Mouse (Mus musculus) lung, embryonic 15.5 days (tissue): ENCODE results near the gene Gm6526. TPM values are rescaled to one million over a fixed set of nuclear protein-coding genes. Genes with fewer than 3 reads are reported as not detected.
"Not testable (repeated sequence)": the region's sequence is repeated elsewhere in the genome, so short reads cannot be mapped to it uniquely, and the experiment has no call there.

ENCODE experiments used
- ATAC-seq: fragments of 200-750 bp; cut with Nextera tagmentation; 2 replicates; pipeline ENCODE4 v1.8.0; 2017; ENCODE audit warnings: moderate number of reproducible peaks, borderline replicate concordance; ENCODE audit not compliant: low FRiP score, low TSS enrichment; ENCODE audit errors: extremely low read depth
- H3K27ac ChIP-seq: fragments of 300-500 bp; sonication (generic); 2 replicates; pipeline ENCODE4 v1.5.1; 2015; ENCODE audit warnings: moderate library complexity, mild to moderate bottlenecking, inconsistent platforms
- H3K27me3 ChIP-seq: fragments of 300-500 bp; sonication (generic); 2 replicates; pipeline ENCODE4 v1.6.1; 2015; ENCODE audit warnings: inconsistent platforms
- H3K36me3 ChIP-seq: fragments of 300-500 bp; sonication (generic); 2 replicates; pipeline ENCODE4 v1.6.1; 2015; ENCODE audit warnings: inconsistent platforms
- H3K4me1 ChIP-seq: fragments of 300-500 bp; sonication (generic); 2 replicates; pipeline ENCODE4 v1.6.1; 2015; ENCODE audit warnings: inconsistent platforms
- H3K4me2 ChIP-seq: fragments of 300-500 bp; sonication (generic); 2 replicates; pipeline ENCODE4 v1.6.1; 2015; ENCODE audit warnings: inconsistent platforms, mild to moderate bottlenecking, moderate library complexity
- H3K4me3 ChIP-seq: fragments of 300-500 bp; sonication (generic); 2 replicates; pipeline ENCODE4 v1.5.1; 2015; ENCODE audit warnings: mild to moderate bottlenecking, inconsistent platforms
- H3K9ac ChIP-seq: fragments of 300-500 bp; sonication (generic); 2 replicates; pipeline ENCODE4 v1.6.1; 2015; ENCODE audit warnings: inconsistent platforms
- H3K9me3 ChIP-seq: fragments of 300-500 bp; sonication (generic); 2 replicates; pipeline ENCODE4 v1.6.1; 2016; ENCODE audit warnings: inconsistent platforms
- WGBS: fragments of 180-500 bp; shearing (Covaris S2); methylation state at CpG from one replicate; pipeline ENCODE4 v1.1.7; 2015; 5-methylcytosine and 5-hydroxymethylcytosine counted together
- polyA plus RNA-seq: library from polyadenylated mRNA; unstranded; fragments of >200 nt; fragmentation: Nextera tagmentation; extraction: Ambion mirVana; gene quantifications from 2 replicates; pipeline ENCODE4 v1.2.1, GENCODE M21; 2015

Gm6526 gene
- polyA plus RNA-seq, result not detected in 2 replicates

- H3K4me2 ChIP-seq, H3K4me3 ChIP-seq, H3K36me3 ChIP-seq, H3K27ac ChIP-seq, H3K9ac ChIP-seq, H3K9me3 ChIP-seq, H3K27me3 ChIP-seq, ATAC-seq, H3K4me1 ChIP-seq: not testable (repeated sequence)
- 83% methylated on average over 4 of the region's 4 CpGs for WGBS
Observed at GRCm38 (mm10) chr14:43747566-43747965, at the start of gene Gm6526. Gene Gm6526, plus strand, starts transcription at chr14:43747866.

GRCm38 (mm10) chr14:43727385-43727784 is 20.3 kb upstream of the Gm6526 start, which contains the start of gene Gm16506:
Gene Gm16506, minus strand, starts transcription at chr14:43727485.
- not testable (repeated sequence) for H3K9ac ChIP-seq, H3K9me3 ChIP-seq, H3K27me3 ChIP-seq, ATAC-seq, H3K4me1 ChIP-seq, H3K27ac ChIP-seq, H3K36me3 ChIP-seq, H3K4me2 ChIP-seq, H3K4me3 ChIP-seq
- 82% methylated on average over 3 of the region's 3 CpGs for WGBS

GRCm38 (mm10) chr14:43784645-43785044 is 37.0 kb downstream of the Gm6526 start, which contains the start of gene Gm8180:
Gene Gm8180, minus strand, starts transcription at chr14:43784745.
- not testable (repeated sequence) for H3K9ac ChIP-seq, H3K27me3 ChIP-seq, ATAC-seq, H3K4me3 ChIP-seq, H3K9me3 ChIP-seq, H3K36me3 ChIP-seq, H3K4me2 ChIP-seq, H3K27ac ChIP-seq, H3K4me1 ChIP-seq
- 83% methylated on average over 3 of the region's 3 CpGs for WGBS

DNA sequence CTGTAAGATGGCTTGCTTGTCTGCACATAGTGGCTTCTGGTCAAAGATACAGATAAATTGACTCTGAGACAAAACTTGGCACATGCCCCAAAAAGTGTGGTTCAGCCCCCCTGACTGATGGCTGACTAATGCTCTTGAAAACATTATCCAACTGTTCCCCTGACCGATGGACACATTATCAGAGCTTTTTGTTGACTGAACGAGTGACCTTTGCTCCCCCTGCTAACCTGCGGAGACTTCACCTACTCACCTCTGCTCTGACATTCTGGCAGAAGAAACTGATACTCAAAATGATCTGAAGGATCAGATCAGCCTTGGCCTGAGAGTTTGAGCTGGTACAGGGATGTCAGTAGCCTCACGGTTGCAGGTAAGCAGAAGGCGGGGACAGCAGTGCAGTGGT is 46.1 kb downstream of the Gm6526 start:
- H3K4me2 ChIP-seq, H3K9me3 ChIP-seq, H3K4me3 ChIP-seq, H3K9ac ChIP-seq, H3K36me3 ChIP-seq, ATAC-seq, H3K4me1 ChIP-seq, H3K27me3 ChIP-seq, H3K27ac ChIP-seq: not testable (repeated sequence)
- WGBS, result 27% methylated on average over 5 of the region's 5 CpGs

- WGBS, result 15% methylated on average over 14 of the region's 14 CpGs
- Histone ChIP-seq H3K27me3 (no peaks in the 10 kb centered on the region), H3K36me3 (no peaks in the 10 kb centered on the region), H3K9ac (no peak overlapping the region), H3K27ac (no peak overlapping the region), H3K4me2 (peak overlapping the region; percentile 31), H3K4me1 (no peaks in the 10 kb centered on the region), H3K9me3 (no peaks in the 10 kb centered on the region), H3K4me3 (peak overlapping the region; percentile 9; the same call in 1 of the 2 replicates)
- ATAC-seq, result no peak
Observed at GRCm38 (mm10) chr14:43796069-43796904, 48.6 kb downstream of the Gm6526 start.

DNA sequence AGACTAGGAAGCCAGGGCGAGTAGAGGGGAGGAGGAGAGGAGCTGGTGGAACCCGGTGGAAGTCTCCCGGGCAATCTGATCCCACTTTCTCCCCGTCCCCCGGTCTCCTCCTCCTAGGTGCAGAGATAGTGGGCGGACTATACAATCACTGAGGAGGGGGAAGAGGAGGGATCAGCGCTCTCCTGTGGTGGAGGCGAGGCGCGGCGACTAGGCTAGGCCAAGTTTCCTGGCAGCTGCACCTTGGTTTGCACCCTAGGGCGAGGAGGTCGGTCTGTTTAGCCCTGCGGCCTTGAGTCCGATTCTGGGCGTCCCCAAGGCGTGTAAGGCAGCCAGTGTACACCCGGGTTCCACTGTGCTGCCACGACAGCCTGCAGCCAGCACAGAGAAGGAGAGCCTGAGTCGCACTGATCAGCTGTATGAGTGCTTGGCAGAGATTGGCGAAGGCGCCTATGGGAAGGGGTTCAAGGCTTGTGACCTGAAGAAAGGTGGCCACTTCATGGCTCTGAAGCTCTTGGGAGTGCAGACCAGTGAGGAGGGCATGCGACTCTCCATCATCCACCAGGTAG is 49.3 kb downstream of the Gm6526 start:
- H3K27me3 ChIP-seq, H3K9ac ChIP-seq, H3K9me3 ChIP-seq, H3K4me1 ChIP-seq, H3K36me3 ChIP-seq, H3K27ac ChIP-seq, ATAC-seq: not testable (repeated sequence)
- Histone ChIP-seq H3K4me3 (peak overlapping the region; percentile 9; the same call in 1 of the 2 replicates), H3K4me2 (peak overlapping the region; percentile 31)
- WGBS, result 14% methylated on average over 19 of the region's 23 CpGs

GRCm38 (mm10) chr14:43804435-43804834 is 56.8 kb downstream of the Gm6526 start:
- H3K9me3 ChIP-seq, H3K27me3 ChIP-seq, H3K4me3 ChIP-seq, H3K4me2 ChIP-seq, H3K27ac ChIP-seq, ATAC-seq, H3K4me1 ChIP-seq, H3K9ac ChIP-seq, H3K36me3 ChIP-seq: not testable (repeated sequence)
- 7% methylated on average over 6 of the region's 7 CpGs for WGBS

Other genes with a start within 250 kb of the Gm6526 start
- 0.20 TPM in 1 of 2 replicates, not detected in the other for gene Gm5799, start 204.3 kb upstream of the Gm6526 start, polyA plus RNA-seq
- not detected in 2 replicates for gene Gm17654, start 168.7 kb upstream of the Gm6526 start, polyA plus RNA-seq
- gene Gm10375, start 139.9 kb upstream of the Gm6526 start, polyA plus RNA-seq, result not detected in 2 replicates
- not detected in 2 replicates for gene Gm8165, start 70.7 kb upstream of the Gm6526 start, polyA plus RNA-seq
- gene Gm7324, start 50.0 kb upstream of the Gm6526 start, polyA plus RNA-seq, result 0.57 and 1.1 TPM in 2 replicates
- gene Gm16506, start 20.4 kb upstream of the Gm6526 start, polyA plus RNA-seq, result not detected in 2 replicates
- gene Gm8180, start 36.9 kb downstream of the Gm6526 start, polyA plus RNA-seq, result not detected in 2 replicates
- gene Ear1, start 127.7 kb downstream of the Gm6526 start, polyA plus RNA-seq, result not detected in 2 replicates
- gene Ear10, start 175.7 kb downstream of the Gm6526 start, polyA plus RNA-seq, result not detected in 2 replicates
- 32.5 and 33.4 TPM in 2 replicates for gene Gm8113, start 177.5 kb downstream of the Gm6526 start, polyA plus RNA-seq
- gene Ang5, start 209.2 kb downstream of the Gm6526 start, polyA plus RNA-seq, result not detected in 2 replicates